Mouse (Mus musculus): Measurements from ENCODE around the gene Ctsd. TPM values are rescaled to one million over a fixed set of nuclear protein-coding genes. Genes with fewer than 3 reads are reported as not detected.

Gene Ctsd
- polyA plus RNA-seq, 1 experiment: 266 TPM

GRCm38 (mm10) chr7:142425641-142426213 lies 37.9 kb upstream of the Ctsd start:
- Histone ChIP-seq H3K4me3 (ENCODE audit: insufficient read depth, low read depth, low read length) (no peak overlapping the region), H3K27ac (ENCODE audit: insufficient read depth, low read depth, low read length) (no peak overlapping the region), H3K4me1 (ENCODE audit: control insufficient read depth, insufficient read depth, low read length) (peaks cover 6% of the 10 kb centered on the region)
- TF ChIP-seq CTCF (IDR thresholded peaks at IDR 0.05; ENCODE audit: insufficient read depth, low read depth, low read length) (no peak), POLR2A (IDR thresholded peaks at IDR 0.05; ENCODE audit: insufficient read depth, low read depth, low read length) (no peak)
- WGBS: 70% methylated on average over 11 of the region's 11 CpGs

- TF ChIP-seq CTCF (IDR thresholded peaks at IDR 0.05; ENCODE audit: insufficient read depth, low read depth, low read length) (no peak), POLR2A (IDR thresholded peaks at IDR 0.05; ENCODE audit: insufficient read depth, low read depth, low read length) (no peak)
- no peak overlapping the region for H3K27ac ChIP-seq (ENCODE audit: insufficient read depth, low read depth, low read length)
- no peak overlapping the region for H3K4me3 ChIP-seq (ENCODE audit: insufficient read depth, low read depth, low read length)
- 82% methylated on average over 2 of the region's 2 CpGs for WGBS
- H3K4me1 ChIP-seq (ENCODE audit: control insufficient read depth, insufficient read depth, low read length): no peaks in the 10 kb centered on the region
Measured at GRCm38 (mm10) chr7:142421826-142422225, 34.0 kb upstream of the Ctsd start.

GRCm38 (mm10) chr7:142419887-142420286 lies 32.0 kb upstream of the Ctsd start:
- Histone ChIP-seq H3K4me3 (ENCODE audit: insufficient read depth, low read depth, low read length) (no peak overlapping the region), H3K27ac (ENCODE audit: insufficient read depth, low read depth, low read length) (no peak overlapping the region), H3K4me1 (ENCODE audit: control insufficient read depth, insufficient read depth, low read length) (no peaks in the 10 kb centered on the region)
- WGBS: 86% methylated on average over 5 of the region's 5 CpGs
- TF ChIP-seq POLR2A (IDR thresholded peaks at IDR 0.05; ENCODE audit: insufficient read depth, low read depth, low read length) (no peak), CTCF (IDR thresholded peaks at IDR 0.05; ENCODE audit: insufficient read depth, low read depth, low read length) (no peak)

- Histone ChIP-seq H3K4me1 (ENCODE audit: control insufficient read depth, insufficient read depth, low read length) (no peaks in the 10 kb centered on the region), H3K4me3 (ENCODE audit: insufficient read depth, low read depth, low read length) (no peak overlapping the region), H3K27ac (ENCODE audit: insufficient read depth, low read depth, low read length) (no peak overlapping the region)
- TF ChIP-seq POLR2A (IDR thresholded peaks at IDR 0.05; ENCODE audit: insufficient read depth, low read depth, low read length) (no peak), CTCF (IDR thresholded peaks at IDR 0.05; ENCODE audit: insufficient read depth, low read depth, low read length) (no peak)
- WGBS: 92% methylated on average over 8 of the region's 8 CpGs
Measured at GRCm38 (mm10) chr7:142418679-142419078, 30.8 kb upstream of the Ctsd start.

GRCm38 (mm10) chr7:142418027-142418426 lies 30.2 kb upstream of the Ctsd start:
- no peak for TF ChIP-seq CTCF (IDR thresholded peaks at IDR 0.05; ENCODE audit: insufficient read depth, low read depth, low read length)
- TF ChIP-seq POLR2A (IDR thresholded peaks at IDR 0.05; ENCODE audit: insufficient read depth, low read depth, low read length): no peak
- H3K4me3 ChIP-seq (ENCODE audit: insufficient read depth, low read depth, low read length): no peak overlapping the region
- WGBS: 88% methylated on average over 2 of the region's 2 CpGs
- no peaks in the 10 kb centered on the region for H3K4me1 ChIP-seq (ENCODE audit: control insufficient read depth, insufficient read depth, low read length)
- H3K27ac ChIP-seq (ENCODE audit: insufficient read depth, low read depth, low read length): no peak overlapping the region

GRCm38 (mm10) chr7:142416225-142416624 lies 28.4 kb upstream of the Ctsd start:
- Histone ChIP-seq H3K4me3 (ENCODE audit: insufficient read depth, low read depth, low read length) (no peak overlapping the region), H3K4me1 (ENCODE audit: control insufficient read depth, insufficient read depth, low read length) (no peaks in the 10 kb centered on the region), H3K27ac (ENCODE audit: insufficient read depth, low read depth, low read length) (no peak overlapping the region)
- TF ChIP-seq POLR2A (IDR thresholded peaks at IDR 0.05; ENCODE audit: insufficient read depth, low read depth, low read length) (no peak), CTCF (IDR thresholded peaks at IDR 0.05; ENCODE audit: insufficient read depth, low read depth, low read length) (no peak)
- WGBS: 79% methylated on average over 3 of the region's 3 CpGs

- H3K4me3 ChIP-seq (ENCODE audit: insufficient read depth, low read depth, low read length): no peak overlapping the region
- no peak for TF ChIP-seq CTCF (IDR thresholded peaks at IDR 0.05; ENCODE audit: insufficient read depth, low read depth, low read length)
- TF ChIP-seq POLR2A (IDR thresholded peaks at IDR 0.05; ENCODE audit: insufficient read depth, low read depth, low read length): no peak
- no peaks in the 10 kb centered on the region for H3K4me1 ChIP-seq (ENCODE audit: control insufficient read depth, insufficient read depth, low read length)
- H3K27ac ChIP-seq (ENCODE audit: insufficient read depth, low read depth, low read length): no peak overlapping the region
- WGBS: 51% methylated on average over 4 of the region's 4 CpGs
Measured at GRCm38 (mm10) chr7:142415314-142415713, 27.5 kb upstream of the Ctsd start.

GRCm38 (mm10) chr7:142413285-142413684 lies 25.4 kb upstream of the Ctsd start:
- 95% methylated on average over 6 of the region's 6 CpGs for whole genome bisulfite sequencing
- H3K27ac ChIP-seq (ENCODE audit: insufficient read depth, low read depth, low read length): no peak overlapping the region
- H3K4me1 ChIP-seq (ENCODE audit: control insufficient read depth, insufficient read depth, low read length): no peaks in the 10 kb centered on the region
- H3K4me3 ChIP-seq (ENCODE audit: insufficient read depth, low read depth, low read length): no peak overlapping the region
- TF ChIP-seq POLR2A (IDR thresholded peaks at IDR 0.05; ENCODE audit: insufficient read depth, low read depth, low read length) (no peak), CTCF (IDR thresholded peaks at IDR 0.05; ENCODE audit: insufficient read depth, low read depth, low read length) (no peak)

GRCm38 (mm10) chr7:142409603-142410002 lies 21.8 kb upstream of the Ctsd start:
- TF ChIP-seq CTCF (IDR thresholded peaks at IDR 0.05; ENCODE audit: insufficient read depth, low read depth, low read length) (no peak), POLR2A (IDR thresholded peaks at IDR 0.05; ENCODE audit: insufficient read depth, low read depth, low read length) (no peak)
- WGBS: 88% methylated on average over 3 of the region's 3 CpGs
- Histone ChIP-seq H3K27ac (ENCODE audit: insufficient read depth, low read depth, low read length) (no peak overlapping the region), H3K4me1 (ENCODE audit: control insufficient read depth, insufficient read depth, low read length) (no peaks in the 10 kb centered on the region), H3K4me3 (ENCODE audit: insufficient read depth, low read depth, low read length) (no peak overlapping the region)

- 93% methylated on average over 8 of the region's 8 CpGs for WGBS
- Histone ChIP-seq H3K4me3 (ENCODE audit: insufficient read depth, low read depth, low read length) (no peak overlapping the region), H3K27ac (ENCODE audit: insufficient read depth, low read depth, low read length) (no peak overlapping the region), H3K4me1 (ENCODE audit: control insufficient read depth, insufficient read depth, low read length) (no peaks in the 10 kb centered on the region)
- TF ChIP-seq POLR2A (IDR thresholded peaks at IDR 0.05; ENCODE audit: insufficient read depth, low read depth, low read length) (no peak), CTCF (IDR thresholded peaks at IDR 0.05; ENCODE audit: insufficient read depth, low read depth, low read length) (no peak)
Measured at GRCm38 (mm10) chr7:142408686-142409085, 20.8 kb upstream of the Ctsd start.
